Mouse (Mus musculus): ENCODE results near the gene Vmn1r195. TPM values are rescaled to one million over a fixed set of nuclear protein-coding genes. Genes with fewer than 3 reads are reported as not detected.
"Not testable (repeated sequence)": the region's sequence is repeated elsewhere in the genome, so short reads cannot be mapped to it uniquely, and the experiment has no call there.

Gene Vmn1r195
- total RNA-seq (2021), result not detected
- long read RNA-seq, experiment 1, result 0 reads
- long read RNA-seq, experiment 2, result 0 reads

GRCm38 (mm10) chr13:22270222-22270621, at the start of gene Vmn1r195:
TSS of gene Vmn1r195 (plus strand) at chr13:22270522.
- DNase-seq; intact Hi-C loops (cut with DNase I): not testable (repeated sequence)

- intact Hi-C loops (cut with DNase I), result not testable (repeated sequence)
Observed at GRCm38 (mm10) chr13:22223060-22223459, 47.3 kb upstream of the Vmn1r195 start, which contains the start of gene Vmn1r193. TSS of gene Vmn1r193 (minus strand) at chr13:22223160.

GRCm38 (mm10) chr13:22243915-22244314, 26.4 kb upstream of the Vmn1r195 start, which contains the start of gene Vmn1r194:
TSS of gene Vmn1r194 (plus strand) at chr13:22244215.
- intact Hi-C loops (cut with DNase I), result no loop called here
- no peak for DNase-seq

More at GRCm38 (mm10) chr13:22223060-22223459, 47.3 kb upstream of the Vmn1r195 start, which contains the start of gene Vmn1r193:
- not testable (repeated sequence) for DNase-seq

GRCm38 (mm10) chr13:22271721-22272120, 1.4 kb downstream of the Vmn1r195 start:
- DNase-seq, result no peak
- intact Hi-C loops (cut with DNase I), result no loop called here

GRCm38 (mm10) chr13:22284578-22284977, 14.3 kb downstream of the Vmn1r195 start:
- intact Hi-C loops (cut with DNase I), result no loop called here
- no peak for DNase-seq

- DNase-seq, result no peak
- intact Hi-C loops (cut with DNase I), result no loop called here
Observed at GRCm38 (mm10) chr13:22289620-22290019, 19.3 kb downstream of the Vmn1r195 start, which contains the start of gene Vmn1r196. TSS of gene Vmn1r196 (plus strand) at chr13:22289920.

- DNase-seq; intact Hi-C loops (cut with DNase I): not testable (repeated sequence)
Observed at GRCm38 (mm10) chr13:22308075-22308474, 37.8 kb downstream of the Vmn1r195 start.

GRCm38 (mm10) chr13:22315361-22315760, 45.0 kb downstream of the Vmn1r195 start:
- intact Hi-C loops (cut with DNase I), result no loop called here
- no peak for DNase-seq

- DNase-seq, result no peak
- intact Hi-C loops (cut with DNase I), result no loop called here
Observed at GRCm38 (mm10) chr13:22317366-22317765, 47.0 kb downstream of the Vmn1r195 start.

- intact Hi-C loops (cut with DNase I), result no loop called here
- no peak for DNase-seq
Observed at GRCm38 (mm10) chr13:22320091-22320490, 49.8 kb downstream of the Vmn1r195 start.

- intact Hi-C loops (cut with DNase I), result no loop called here
- no peak for DNase-seq
Observed at GRCm38 (mm10) chr13:22324289-22324688, 54.0 kb downstream of the Vmn1r195 start, which contains the start of gene Vmn1r197. TSS of gene Vmn1r197 (plus strand) at chr13:22324589.

Other genes with a start within 250 kb of the Vmn1r195 start
- gene Hist1h2ah, start 235.0 kb upstream of the Vmn1r195 start, total RNA-seq (2021), result 10 to 100 TPM; 12.2 to 13.3 TPM
- 10 to 100 TPM; 10.8 to 26.5 TPM for gene Hist1h2bk, start 234.7 kb upstream of the Vmn1r195 start, total RNA-seq (2021)
- 10 to 100 TPM; 28.7 to 30.9 TPM for gene Hist1h4i, start 229.2 kb upstream of the Vmn1r195 start, total RNA-seq (2021)
- 10 to 100 TPM in 1 of 2 experiments, 1 to 10 TPM in 1; 8.7 to 11.6 TPM for gene Hist1h2ag, start 227.6 kb upstream of the Vmn1r195 start, total RNA-seq (2021)
- 1 to 10 TPM; 7.6 to 8.9 TPM for gene Hist1h2bj, start 227.3 kb upstream of the Vmn1r195 start, total RNA-seq (2021)
- gene Vmn1r188, start 186.1 kb upstream of the Vmn1r195 start, total RNA-seq (2021), result not detected
- not detected for gene Vmn1r189, start 164.7 kb upstream of the Vmn1r195 start, total RNA-seq (2021)
- gene Vmn1r191, start 86.6 kb upstream of the Vmn1r195 start, total RNA-seq (2021), result not detected
- gene Vmn1r192, start 79.4 kb upstream of the Vmn1r195 start, total RNA-seq (2021), result not detected
- not detected for gene Vmn1r193, start 47.4 kb upstream of the Vmn1r195 start, total RNA-seq (2021)
- gene Vmn1r194, start 26.3 kb upstream of the Vmn1r195 start, total RNA-seq (2021), result not detected
- gene Vmn1r196, start 19.4 kb downstream of the Vmn1r195 start, total RNA-seq (2021), result not detected
- not detected for gene Vmn1r197, start 54.1 kb downstream of the Vmn1r195 start, total RNA-seq (2021)
- gene Vmn1r198, start 79.8 kb downstream of the Vmn1r195 start, total RNA-seq (2021), result not detected
- not detected for gene Vmn1r199, start 109.3 kb downstream of the Vmn1r195 start, total RNA-seq (2021)
- gene Vmn1r200, start 119.9 kb downstream of the Vmn1r195 start, total RNA-seq (2021), result not detected
- not detected for gene Vmn1r201, start 201.4 kb downstream of the Vmn1r195 start, total RNA-seq (2021)
- not detected for gene Vmn1r202, start 234.9 kb downstream of the Vmn1r195 start, total RNA-seq (2021)
- not detected for gene Vmn1r203, start 247.6 kb downstream of the Vmn1r195 start, total RNA-seq (2021)

Measured in gastrocnemius, postnatal 36 days (tissue).